Mouse (Mus musculus): ENCODE measurements around the gene Mdm1.

Mdm1 gene

DNA sequence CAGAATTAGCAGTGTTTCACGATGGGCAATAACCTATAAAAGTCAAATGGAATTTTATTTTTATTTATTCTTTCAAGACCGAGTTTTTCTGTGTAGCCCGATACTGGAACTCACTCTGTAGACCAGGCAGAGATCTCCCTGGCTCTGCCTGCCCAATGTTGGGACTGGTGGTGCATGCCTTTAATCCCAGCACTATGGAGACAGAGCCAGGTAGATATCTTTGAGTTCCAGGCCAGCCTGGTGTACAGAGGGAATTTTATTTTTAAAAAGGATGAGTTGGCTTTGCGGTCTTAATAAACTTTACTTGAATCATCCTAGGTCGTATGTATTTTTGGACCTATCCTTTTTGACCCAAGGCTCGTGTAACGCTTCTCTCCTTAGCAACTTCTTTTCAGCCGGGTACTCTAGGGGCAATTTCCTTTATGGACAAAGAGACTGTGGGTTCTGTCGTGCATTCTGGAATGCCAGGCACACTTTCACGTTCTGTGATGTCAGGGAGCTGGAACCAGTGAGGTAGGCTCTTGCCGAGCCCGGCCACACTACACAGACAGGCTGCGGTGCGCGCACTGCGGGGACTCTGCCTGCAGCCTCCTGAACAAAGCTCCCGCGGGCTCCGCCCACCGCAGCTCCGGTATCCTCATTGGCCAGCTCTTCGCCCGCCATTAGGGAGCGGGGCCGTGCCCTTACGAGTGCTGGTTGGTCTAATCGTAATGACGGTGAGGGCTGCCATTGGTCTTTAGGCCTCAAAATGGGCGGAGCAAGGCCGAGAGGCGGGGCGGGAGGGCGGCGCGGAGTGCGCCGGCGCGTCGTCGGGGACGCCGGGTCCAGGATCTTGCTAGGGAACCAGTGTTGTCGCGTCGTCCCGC, at the start of gene Mdm1:
Mdm1 (plus strand) TSS at position 794 of the 866 bp plus-strand sequence.
- DNase-seq (ENCODE audit: low read depth, low spot score), result peak; percentile 99

DNA sequence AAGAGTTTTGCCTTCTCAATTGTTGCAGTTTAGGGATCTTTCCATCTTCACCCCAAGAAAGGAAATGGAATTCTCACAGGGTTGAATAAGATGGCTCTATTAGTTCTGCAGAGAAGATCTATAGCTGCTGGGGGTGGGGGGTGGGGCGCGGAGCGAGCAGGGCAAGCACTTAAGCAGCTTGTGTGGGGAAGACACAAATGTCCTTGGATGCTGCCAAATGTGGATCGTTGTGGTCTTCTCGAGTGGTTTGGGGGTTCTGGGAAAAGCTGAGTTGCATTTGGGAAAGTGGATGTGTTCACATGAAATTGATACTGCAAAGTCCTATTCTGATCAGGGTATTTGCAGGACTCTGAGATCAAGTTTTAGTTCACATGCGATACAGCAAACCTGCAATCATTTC, 48.9 kb upstream of the Mdm1 start:
- no peak for DNase-seq (ENCODE audit: low read depth, low spot score)

DNA sequence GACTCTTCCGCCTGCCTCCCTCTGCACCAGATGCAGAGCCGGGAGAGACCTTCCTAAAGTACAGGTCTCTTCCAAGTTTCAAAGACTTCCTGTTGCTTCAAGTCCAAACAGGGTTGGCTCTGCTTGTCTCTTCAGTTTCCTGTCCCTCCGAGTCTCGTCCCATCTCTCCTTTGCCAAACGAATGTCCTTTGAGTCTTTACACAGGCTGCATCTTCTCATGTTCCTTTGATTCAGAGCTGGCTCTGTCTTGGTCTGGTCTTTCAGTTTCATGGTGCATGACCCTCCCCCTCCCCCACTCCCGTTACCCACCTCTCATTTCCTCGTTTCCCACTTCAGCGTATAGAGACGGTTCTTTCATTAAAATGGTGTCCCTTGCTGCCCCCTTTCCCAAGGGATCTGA, 47.9 kb upstream of the Mdm1 start:
- no peak for DNase-seq (ENCODE audit: low read depth, low spot score)

DNA sequence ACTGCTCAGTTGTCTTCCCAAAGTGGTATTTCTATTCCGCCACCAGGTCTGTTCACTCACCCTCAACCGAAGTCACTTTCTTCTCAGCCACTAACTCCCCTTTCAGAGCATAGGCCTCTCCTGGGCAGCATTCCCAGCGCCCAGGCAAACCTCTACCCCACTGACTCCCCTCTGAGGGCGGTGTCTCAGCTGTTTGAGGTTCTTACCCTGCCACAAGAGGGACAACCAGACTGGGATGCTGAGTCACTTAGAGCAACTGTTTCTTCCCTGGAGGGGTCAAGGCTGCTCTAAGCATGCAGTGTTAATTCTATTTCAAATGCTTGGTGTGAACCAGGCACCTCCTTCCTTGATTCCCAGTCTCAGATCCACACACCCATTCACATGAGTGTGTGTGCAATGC, 46.8 kb upstream of the Mdm1 start:
- DNase-seq (ENCODE audit: low read depth, low spot score), result no peak

DNA sequence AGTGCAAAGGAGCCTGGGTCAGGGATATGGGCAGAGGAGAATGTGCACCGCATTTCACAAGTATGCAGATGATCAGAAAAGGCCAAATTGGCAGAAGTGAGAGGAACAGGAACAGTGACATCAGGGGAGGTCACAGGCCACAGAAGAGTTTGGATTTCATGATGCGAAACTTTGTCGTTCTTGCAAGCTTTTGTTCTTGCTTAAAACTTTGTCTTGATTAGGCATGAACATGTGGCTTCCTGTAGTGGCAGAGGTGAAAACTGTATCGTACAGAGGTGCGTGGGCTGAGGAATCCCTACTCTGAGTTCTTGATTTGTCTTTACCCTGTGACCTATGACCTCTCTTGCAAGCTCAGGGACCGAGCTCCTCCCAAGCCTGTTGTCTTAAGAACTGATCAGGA, 45.4 kb upstream of the Mdm1 start:
- no peak for DNase-seq (ENCODE audit: low read depth, low spot score)

DNA sequence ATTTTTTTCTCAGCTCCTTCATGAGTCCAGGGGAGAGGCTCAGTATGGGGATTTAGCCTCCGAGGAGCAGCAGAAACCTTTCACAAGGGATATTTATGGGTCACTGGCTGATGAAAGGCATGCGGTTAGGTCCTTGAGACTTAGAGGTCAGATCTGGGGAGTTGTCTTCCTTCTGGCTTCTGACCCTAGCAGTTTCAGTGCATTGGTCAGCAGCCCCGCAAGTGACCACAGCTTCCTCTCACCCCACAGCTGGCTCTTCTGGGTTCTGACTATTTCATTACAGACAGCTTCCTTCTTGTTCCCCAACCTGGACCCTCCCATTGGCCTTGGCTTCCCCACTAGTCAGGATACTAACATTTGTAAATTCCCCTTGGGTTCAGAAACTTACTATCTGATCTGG, 43.7 kb upstream of the Mdm1 start:
- no peak for DNase-seq (ENCODE audit: low read depth, low spot score)

DNA sequence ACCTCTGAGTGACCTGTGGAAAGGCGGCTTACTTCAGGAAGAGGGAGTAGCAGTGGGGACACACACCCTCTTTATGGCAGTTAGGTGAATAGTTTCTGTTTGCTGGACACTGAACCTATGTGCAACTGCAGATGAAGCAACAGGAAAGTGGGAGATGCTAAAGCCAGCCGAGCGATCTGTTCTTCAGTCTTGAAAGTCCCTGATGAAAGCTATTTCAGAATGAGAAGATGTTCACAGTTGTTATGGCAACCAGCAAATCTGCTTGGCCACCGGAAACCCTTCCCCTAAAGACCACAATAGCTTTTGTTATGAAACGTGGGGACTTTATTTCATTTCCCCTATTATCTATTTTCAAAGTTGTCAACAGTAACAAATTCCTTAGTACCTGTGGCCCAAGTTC, 41.0 kb upstream of the Mdm1 start:
- no peak for DNase-seq (ENCODE audit: low read depth, low spot score)

DNA sequence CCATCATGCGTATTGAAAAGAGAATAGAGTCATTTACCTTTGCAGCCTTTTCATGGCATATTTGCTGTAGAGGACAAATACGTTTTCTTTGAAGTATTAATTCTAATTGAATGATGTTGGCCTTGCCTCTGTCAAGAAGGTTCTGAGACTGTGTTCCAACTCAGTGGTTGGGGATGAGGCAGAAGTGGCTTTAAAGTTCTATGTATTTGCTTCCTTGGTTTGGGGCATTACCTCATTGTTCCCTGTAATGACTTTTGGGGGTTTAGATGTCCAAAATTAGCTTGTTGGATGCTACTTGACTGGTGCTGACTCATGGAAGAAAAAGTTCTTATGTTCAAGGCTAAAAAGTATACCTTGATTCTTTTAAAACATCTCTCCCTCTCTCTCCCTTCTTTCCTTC, 40.6 kb upstream of the Mdm1 start:
- DNase-seq (ENCODE audit: low read depth, low spot score), result no peak

DNA sequence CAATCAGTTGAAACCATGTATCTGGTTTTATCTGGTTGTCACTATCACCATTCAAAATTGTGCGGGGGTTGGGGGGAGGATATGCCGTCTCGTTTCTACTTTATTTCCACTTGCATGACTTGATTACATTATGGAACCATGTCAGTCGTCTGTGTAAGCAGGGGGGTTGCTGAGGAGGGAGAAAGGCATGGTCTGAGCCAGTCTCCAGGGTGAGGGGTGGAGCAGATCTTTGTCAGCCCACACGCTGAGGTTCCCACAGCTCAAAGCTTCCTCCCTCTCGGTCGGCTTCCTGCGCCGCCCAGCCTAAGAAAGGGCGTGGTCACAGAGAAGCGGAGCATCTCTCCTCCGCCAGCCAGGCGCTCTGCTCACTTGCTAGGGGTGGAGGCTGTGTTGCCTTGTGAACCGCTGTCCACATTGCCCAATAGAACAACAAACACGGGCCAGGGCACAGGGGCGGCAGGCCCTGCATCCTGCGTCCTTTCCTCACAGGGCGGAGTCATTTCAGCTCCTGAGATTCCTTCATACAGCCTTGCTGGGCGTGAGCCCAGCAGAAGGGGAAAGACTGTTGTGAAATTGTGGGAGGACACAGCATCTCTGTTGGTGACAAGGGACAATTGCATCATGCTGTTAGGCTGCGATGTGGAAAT, 38.5 kb upstream of the Mdm1 start:
- peak; percentile 70 for DNase-seq (ENCODE audit: low read depth, low spot score)

DNA sequence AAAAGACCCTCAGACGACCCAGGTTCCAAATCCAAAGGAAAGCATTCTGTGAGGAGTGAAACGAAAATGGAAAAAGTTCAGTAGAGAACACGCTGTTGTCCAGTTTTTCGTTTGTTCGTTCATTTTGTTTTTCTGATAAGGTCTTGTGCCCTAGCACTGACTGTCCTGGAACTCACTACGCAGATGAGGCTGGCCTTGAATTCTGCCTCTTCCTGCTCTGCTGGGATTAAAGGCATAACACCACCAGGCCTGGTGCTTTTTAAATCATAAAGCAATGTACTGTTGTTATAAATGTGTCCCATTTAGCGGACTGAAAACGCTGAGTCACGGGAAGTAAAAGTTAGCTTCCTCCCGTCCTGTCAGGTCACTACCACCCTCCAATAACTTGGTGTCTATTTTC, 37.7 kb upstream of the Mdm1 start:
- DNase-seq (ENCODE audit: low read depth, low spot score), result no peak

DNA sequence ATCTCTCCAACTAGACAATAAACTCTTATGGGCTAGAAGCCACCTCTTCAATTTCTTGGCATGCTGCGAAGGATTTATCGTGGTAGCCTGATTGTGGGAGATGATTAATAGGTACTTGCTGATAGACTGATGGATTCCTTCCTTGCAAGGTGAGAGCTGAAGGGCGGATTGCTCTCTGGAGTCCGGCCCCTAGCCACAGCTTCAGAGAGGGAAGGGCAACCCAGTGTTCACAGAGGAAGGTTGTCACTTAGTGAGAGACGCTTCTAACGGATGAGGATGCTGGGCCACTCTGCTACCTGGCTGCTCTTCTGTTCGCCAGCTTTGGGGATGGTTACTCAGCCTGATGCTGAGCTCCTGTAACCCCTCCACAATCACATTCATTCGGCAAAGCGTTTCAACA, 34.6 kb upstream of the Mdm1 start:
- DNase-seq (ENCODE audit: low read depth, low spot score), result no peak

DNA sequence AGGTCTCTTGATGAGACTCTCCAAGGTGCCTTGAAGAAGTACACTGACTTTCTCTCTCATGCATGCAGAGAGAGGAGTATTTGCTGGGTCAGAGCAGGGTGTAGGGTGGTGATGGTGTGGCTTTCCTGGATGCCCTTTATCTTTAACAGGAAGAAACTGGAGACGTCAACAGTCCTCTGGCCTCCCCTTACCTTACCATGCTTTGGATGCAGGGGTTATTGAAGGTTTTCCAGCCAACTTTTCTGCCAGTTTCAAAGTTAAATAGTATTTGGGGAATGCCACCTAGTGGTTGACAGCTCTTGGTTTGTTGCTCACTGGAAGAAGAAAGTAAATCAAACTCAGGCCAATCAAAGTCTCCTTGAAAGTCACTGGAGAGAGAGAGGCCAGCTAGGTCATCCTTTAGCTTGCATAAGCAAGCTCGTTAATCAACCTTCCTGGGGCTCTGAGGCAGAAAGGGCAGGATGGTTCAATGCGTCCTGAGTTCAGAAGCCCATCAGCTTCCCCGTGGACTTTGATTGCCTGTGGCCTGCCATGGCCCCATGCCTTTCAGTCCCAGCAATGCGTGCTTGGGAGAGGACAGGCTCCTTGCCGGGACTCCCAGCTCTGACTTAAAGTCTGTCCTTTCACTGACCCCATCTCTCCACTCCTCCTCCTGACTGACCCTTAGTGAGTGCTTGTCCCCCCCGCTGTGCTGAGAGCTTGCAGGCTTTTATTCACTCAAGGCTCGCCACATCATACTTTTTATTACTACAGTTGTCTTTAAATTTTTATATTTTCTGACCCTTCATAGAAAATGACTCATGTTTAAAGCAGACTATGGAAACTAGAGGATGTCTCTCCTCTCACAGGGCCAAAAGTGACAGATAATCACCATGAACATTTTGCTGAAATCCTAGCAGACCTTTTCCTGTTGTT, 31.3 kb upstream of the Mdm1 start:
- peak; percentile 51 for DNase-seq (ENCODE audit: low read depth, low spot score)

DNA sequence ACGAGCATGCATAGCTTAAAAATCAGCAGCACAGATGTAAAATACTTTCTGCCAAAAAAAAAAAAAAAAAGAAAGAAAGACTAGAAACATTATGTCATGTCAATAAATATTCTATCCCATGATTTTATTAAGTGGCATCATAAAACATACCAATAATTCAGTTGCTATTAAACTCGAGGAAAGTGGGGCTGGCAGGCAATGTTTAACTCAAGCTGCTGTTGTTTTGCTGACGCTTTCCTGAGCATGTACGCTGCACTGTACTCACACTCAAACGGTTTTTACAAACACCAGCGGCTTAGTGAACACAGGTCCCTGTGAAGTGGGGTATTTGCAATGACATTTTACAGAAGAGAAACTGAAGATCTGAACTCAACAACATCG, 30.7 kb upstream of the Mdm1 start:
- DNase-seq (ENCODE audit: low read depth, low spot score), result no peak

DNA sequence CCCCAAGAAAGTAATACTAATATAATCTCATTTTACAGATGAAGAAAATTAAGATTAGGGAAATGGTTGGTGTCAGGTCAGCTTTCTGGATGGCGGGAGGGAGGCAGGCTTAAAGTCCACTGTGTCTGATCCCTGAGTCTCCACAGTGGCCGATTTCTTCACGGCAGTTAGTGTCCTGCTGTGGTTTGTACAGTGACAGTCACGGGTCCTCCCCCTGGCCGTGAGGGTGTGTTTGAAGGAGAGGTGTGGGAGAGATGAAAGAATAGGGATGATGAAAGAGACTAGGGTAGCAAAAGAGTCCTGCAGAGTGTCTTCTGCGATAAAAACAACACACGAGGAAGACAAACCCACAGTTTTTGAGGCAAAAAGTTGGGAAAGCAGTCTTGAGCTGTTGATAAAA, 30.0 kb upstream of the Mdm1 start:
- no peak for DNase-seq (ENCODE audit: low read depth, low spot score)

DNA sequence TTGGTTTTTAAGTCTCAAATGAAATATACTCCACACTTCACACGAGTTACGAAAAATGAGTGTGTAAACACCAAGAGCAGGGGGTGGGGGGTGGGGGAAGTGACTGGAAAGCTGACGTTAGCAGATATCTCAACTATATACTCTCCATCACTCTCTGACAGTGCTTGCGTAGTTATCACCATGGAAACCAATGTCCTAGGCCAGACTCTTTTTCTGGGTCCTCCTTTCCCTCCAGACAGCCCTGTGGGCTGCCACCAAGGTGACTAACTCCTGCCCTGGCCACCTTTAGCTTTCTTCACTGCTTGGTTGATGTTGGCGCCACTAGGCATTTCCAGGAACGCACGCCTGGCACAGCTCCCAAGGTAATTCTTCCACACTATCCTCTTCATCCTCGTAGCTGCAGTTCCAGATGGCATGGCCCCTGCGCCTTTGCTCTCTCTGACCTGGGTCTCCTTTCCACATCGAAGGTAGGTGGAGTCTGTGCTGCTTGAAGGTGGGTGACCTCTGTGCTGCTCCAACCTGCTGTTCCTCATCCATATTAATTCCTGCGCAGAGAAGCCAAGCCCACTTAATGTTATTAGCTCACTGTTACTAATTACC, 29.2 kb upstream of the Mdm1 start:
- no peak for DNase-seq (ENCODE audit: low read depth, low spot score)

DNA sequence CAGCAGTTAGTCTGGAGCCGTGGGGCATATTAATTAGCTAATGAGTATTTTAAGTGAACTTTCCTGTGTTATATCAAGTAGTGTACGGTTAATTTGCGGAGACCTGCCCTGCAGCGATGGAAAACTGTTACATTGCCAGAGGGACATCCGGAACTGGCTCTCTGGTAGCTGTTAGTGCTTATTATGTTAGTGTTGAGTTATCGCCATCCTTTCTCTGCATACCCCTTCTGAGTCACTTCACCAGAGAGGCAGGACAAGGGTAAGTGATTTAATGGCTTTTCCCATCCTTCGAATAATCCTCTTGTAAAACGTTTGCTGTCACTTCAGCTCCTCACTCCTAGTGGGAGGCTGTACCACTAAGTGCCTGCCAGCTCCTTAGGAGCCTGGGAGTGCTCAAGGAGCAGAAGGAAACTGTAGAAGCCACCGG, 28.3 kb upstream of the Mdm1 start:
- no peak for DNase-seq (ENCODE audit: low read depth, low spot score)

DNA sequence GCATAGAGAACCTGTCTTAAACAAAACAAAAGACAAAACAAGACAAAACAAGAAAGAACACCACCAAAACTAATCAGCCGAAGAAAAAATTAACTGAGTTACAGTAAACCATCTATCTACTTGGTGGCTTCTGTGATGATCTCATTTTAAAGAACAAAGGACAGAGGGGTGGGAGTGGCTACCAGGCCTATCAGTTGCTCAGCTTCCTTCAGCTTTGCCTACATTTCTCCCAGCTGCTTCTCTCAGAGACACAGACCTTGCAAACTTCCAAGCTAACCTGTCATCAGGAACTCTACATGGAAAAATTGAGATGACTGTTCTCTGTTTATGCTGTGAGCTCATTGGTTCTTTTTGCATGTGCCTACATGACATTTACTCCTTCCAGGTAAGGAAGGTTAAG, 27.3 kb upstream of the Mdm1 start:
- DNase-seq (ENCODE audit: low read depth, low spot score), result no peak

DNA sequence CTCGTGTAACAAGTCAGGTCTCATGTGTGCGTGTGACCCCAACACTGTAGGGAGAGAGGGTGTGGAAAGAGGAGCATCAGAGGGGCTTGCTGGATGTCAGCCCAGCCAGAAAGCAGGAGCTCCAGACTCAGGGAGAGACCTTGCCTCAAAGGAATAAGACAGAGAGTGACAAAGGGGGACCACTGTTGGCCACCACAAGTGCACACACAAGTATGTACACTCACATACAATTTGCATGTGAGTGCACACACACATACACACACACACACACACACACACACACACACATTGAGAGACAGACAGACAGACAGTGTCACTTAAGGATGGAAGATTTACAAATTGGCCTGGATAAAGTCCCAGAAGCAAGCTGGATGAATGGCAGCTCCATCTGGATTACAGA, 25.2 kb upstream of the Mdm1 start:
- DNase-seq (ENCODE audit: low read depth, low spot score), result no peak

DNA sequence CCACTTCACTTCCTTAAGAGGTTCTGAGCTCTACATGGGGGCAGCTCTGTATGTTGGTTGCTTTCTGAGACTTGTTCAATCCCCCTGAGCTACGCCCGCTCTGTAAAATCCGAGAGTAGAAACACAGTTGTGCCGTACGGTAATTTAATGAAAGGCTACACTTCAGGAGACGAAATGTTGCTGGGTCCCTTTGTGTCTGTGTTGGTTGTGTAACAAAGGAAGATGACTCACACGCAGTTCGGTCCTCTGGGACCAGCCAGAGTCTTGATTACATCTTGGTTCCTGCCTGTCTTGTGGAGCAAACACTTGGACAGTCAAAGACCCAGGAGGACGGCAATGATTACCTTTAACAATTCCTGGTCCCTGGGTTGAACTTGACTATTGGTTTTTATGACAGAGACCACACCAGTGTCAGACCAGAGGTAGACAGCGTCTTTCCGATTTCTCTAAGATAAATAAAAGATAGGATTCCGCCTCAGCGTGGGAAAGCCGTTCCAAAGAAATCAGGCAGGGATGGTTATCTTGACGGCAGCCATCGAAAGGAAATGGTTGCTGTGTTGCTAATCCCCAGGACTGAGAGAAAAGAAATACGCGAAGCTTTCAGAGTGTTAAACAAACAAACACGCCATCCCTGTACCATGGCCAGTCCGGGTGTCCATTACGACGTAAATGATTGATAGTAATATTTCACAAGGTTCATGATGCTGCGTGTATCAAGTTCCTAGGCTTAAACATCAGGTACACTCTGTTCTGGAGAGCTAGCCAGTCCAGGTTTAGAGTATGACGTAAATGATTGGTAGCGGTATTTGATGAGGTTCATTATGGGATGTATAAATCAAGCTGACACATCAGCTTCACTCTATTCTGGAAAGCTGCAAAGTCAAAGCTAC, 20.3 kb upstream of the Mdm1 start:
- DNase-seq (ENCODE audit: low read depth, low spot score), result no peak

DNA sequence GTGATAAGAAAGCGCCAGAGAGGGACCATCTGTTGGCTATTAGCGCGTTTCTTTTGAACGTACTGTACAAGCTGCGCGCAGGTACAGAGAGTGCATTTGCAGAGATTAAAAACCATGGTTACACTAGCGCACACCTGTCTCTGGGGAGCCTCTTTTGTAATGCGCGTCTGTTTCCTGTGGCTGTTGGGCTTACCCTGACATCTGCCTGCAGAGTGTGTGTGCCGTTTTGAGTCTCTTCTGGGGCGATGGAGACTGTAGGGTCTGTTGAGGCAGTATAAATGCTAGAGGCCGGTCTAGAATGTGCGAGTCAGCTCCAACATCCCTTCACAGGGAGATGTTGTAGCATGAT, 19.7 kb upstream of the Mdm1 start:
- peak; percentile 51 for DNase-seq (ENCODE audit: low read depth, low spot score)

Data from forelimb bud, embryonic 11.5 days (tissue).